Mouse (Mus musculus) spleen, adult 2 months (tissue): ENCODE results near the gene Gdpd5. TPM values are rescaled to one million over a fixed set of nuclear protein-coding genes. Genes with fewer than 3 reads are reported as not detected.

Source experiments
- DNase-seq, 2 experiments: peaks; one replicate each; pipeline versions ENCODE4 v3.0.0 to v3.0.0-alpha.2; 2012 to 2021; ENCODE audit warnings: low spot score in 2 of 2, low read depth in 1 of 2
- H3K27ac ChIP-seq: fragments of 200-500 bp; 2 replicates; pipeline ENCODE4 v1.5.1; 2012; ENCODE audit warnings: low read length, inconsistent platforms; ENCODE audit not compliant: insufficient read depth
- H3K27me3 ChIP-seq: fragments of 200-500 bp; 2 replicates; pipeline ENCODE4 v1.6.1; 2012; ENCODE audit warnings: mild to moderate bottlenecking, moderate library complexity, low read length, inconsistent platforms; ENCODE audit not compliant: control insufficient read depth, insufficient read depth
- H3K36me3 ChIP-seq: fragments of 200-500 bp; 2 replicates; pipeline ENCODE4 v1.6.1; 2012; ENCODE audit warnings: mild to moderate bottlenecking, low read length, inconsistent platforms; ENCODE audit not compliant: control insufficient read depth, insufficient read depth
- H3K4me1 ChIP-seq: fragments of 200-500 bp; 2 replicates; pipeline ENCODE4 v1.6.1; 2011; ENCODE audit warnings: inconsistent platforms; ENCODE audit not compliant: control insufficient read depth, insufficient read depth, insufficient read length
- H3K4me3 ChIP-seq: fragments of 200-500 bp; 2 replicates; pipeline ENCODE4 v1.5.1; 2011; ENCODE audit warnings: mild to moderate bottlenecking, inconsistent platforms; ENCODE audit not compliant: insufficient read depth, insufficient read length; ENCODE audit errors: extremely low read depth
- CTCF ChIP-seq: fragments of 200-500 bp; IDR thresholded peaks from 2 replicates; pipeline ENCODE4 v1.5.1; 2011; ENCODE audit warnings: mild to moderate bottlenecking, inconsistent platforms; ENCODE audit not compliant: insufficient read depth, insufficient read length, insufficient replicate concordance; ENCODE audit errors: extremely low read depth
- POLR2A ChIP-seq: fragments of 200-500 bp; IDR thresholded peaks from 2 replicates; pipeline ENCODE4 v1.6.1; 2011; ENCODE audit warnings: low read depth, low read length, inconsistent platforms
- WGBS: fragments of 180-500 bp; shearing (Covaris S2); methylation state at CpG from one replicate; pipeline ENCODE4 v1.1.7; 2018; 5-methylcytosine and 5-hydroxymethylcytosine counted together
- polyA plus RNA-seq: library from polyadenylated mRNA; depleted of rRNA; stranded (reverse); fragments of >200 nt; gene quantifications from 2 replicates; pipeline ENCODE4 v1.2.3, GENCODE M21; 2012

The Gdpd5 gene
- polyA plus RNA-seq, 1 experiment = 12.0 TPM

- DNase-seq = no peak
- Histone ChIP-seq H3K27me3 (peaks cover 2% of the 10 kb centered on the region; the same call in 1 of the 2 replicates), H3K4me3 (no peak overlapping the region), H3K4me1 (no peaks in the 10 kb centered on the region), H3K27ac (peak overlapping the region; percentile 49), H3K36me3 (no peaks in the 10 kb centered on the region)
- 72% methylated on average over 9 of the region's 9 CpGs for WGBS
- no peak for TF ChIP-seq CTCF
- no peak for TF ChIP-seq POLR2A
These were observed 24.8 kb upstream of the Gdpd5 start for GRCm38 (mm10) chr7:99356244-99356930.

- 51% methylated on average over 7 of the region's 7 CpGs for WGBS
- Histone ChIP-seq H3K36me3 (no peaks in the 10 kb centered on the region), H3K27ac (no peak overlapping the region), H3K4me1 (no peaks in the 10 kb centered on the region), H3K27me3 (peaks cover 2% of the 10 kb centered on the region; the same call in 1 of the 2 replicates), H3K4me3 (no peak overlapping the region)
- DNase-seq = no peak
- no peak for TF ChIP-seq CTCF
- TF ChIP-seq POLR2A = no peak
These were observed 24.0 kb upstream of the Gdpd5 start for GRCm38 (mm10) chr7:99357201-99357600.

- no peak for DNase-seq
These were observed 22.8 kb upstream of the Gdpd5 start for GRCm38 (mm10) chr7:99358371-99358770.

GRCm38 (mm10) chr7:99360021-99360802 lies 21.0 kb upstream of the Gdpd5 start:
- DNase-seq = peak in 1 of 2 experiments; percentile 10
- WGBS = 18% methylated on average over 10 of the region's 10 CpGs

More at GRCm38 (mm10) chr7:99358371-99358770, 22.8 kb upstream of the Gdpd5 start:
- no peaks in the 10 kb centered on the region for H3K36me3 ChIP-seq
- H3K4me3 ChIP-seq = no peak overlapping the region
- H3K27me3 ChIP-seq = no peaks in the 10 kb centered on the region
- no peaks in the 10 kb centered on the region for H3K4me1 ChIP-seq
- no peak for TF ChIP-seq CTCF
- TF ChIP-seq POLR2A = no peak
- WGBS = 86% methylated on average over 8 of the region's 8 CpGs
- no peak overlapping the region for H3K27ac ChIP-seq

GRCm38 (mm10) chr7:99360803-99361414 lies 20.3 kb upstream of the Gdpd5 start:
- DNase-seq = no peak
- peak overlapping the region; percentile 3; the same call in 1 of the 2 replicates for H3K27ac ChIP-seq
- H3K36me3 ChIP-seq = no peaks in the 10 kb centered on the region
- no peak overlapping the region for H3K4me3 ChIP-seq
- H3K27me3 ChIP-seq = no peaks in the 10 kb centered on the region
- no peaks in the 10 kb centered on the region for H3K4me1 ChIP-seq
- WGBS = 53% methylated on average over 8 of the region's 8 CpGs
- no peak for TF ChIP-seq CTCF
- no peak for TF ChIP-seq POLR2A

More at GRCm38 (mm10) chr7:99360021-99360802, 21.0 kb upstream of the Gdpd5 start:
- Histone ChIP-seq H3K27me3 (no peaks in the 10 kb centered on the region), H3K4me1 (no peaks in the 10 kb centered on the region), H3K4me3 (no peak overlapping the region), H3K27ac (peak overlapping the region; percentile 3; the same call in 1 of the 2 replicates), H3K36me3 (no peaks in the 10 kb centered on the region)
- TF ChIP-seq POLR2A (no peak), CTCF (no peak)

GRCm38 (mm10) chr7:99362137-99362536 lies 19.1 kb upstream of the Gdpd5 start:
- H3K36me3 ChIP-seq = no peaks in the 10 kb centered on the region
- WGBS = 86% methylated on average over 2 of the region's 2 CpGs
- no peak overlapping the region for H3K4me3 ChIP-seq
- no peaks in the 10 kb centered on the region for H3K4me1 ChIP-seq
- TF ChIP-seq POLR2A (no peak), CTCF (no peak)
- no peak overlapping the region for H3K27ac ChIP-seq
- DNase-seq = no peak
- no peaks in the 10 kb centered on the region for H3K27me3 ChIP-seq
